Mouse (Mus musculus) G1E (cell line): Measurements from ENCODE around the gene Copz1. TPM values are rescaled to one million over a fixed set of nuclear protein-coding genes. Genes with fewer than 3 reads are reported as not detected.
A peak's percentile ranks its signal among the peaks of the same experiment; 100 is the strongest.

Source experiments
- ATAC-seq: 2 replicates; pipeline ENCODE4 v1.8.0; 2016; ENCODE audit warnings: mild to moderate bottlenecking; ENCODE audit not compliant: insufficient number of reproducible peaks, poor library complexity, low FRiP score, severe bottlenecking; ENCODE audit errors: extremely low read depth
- DNase-seq: peaks from one replicate; pipeline ENCODE4 v3.0.0; 2012; ENCODE audit warnings: low spot score
- H3K27me3 ChIP-seq: 2 replicates; pipeline ENCODE4 v1.6.1; 2012; ENCODE audit warnings: mild to moderate bottlenecking, low read length, inconsistent platforms; ENCODE audit not compliant: insufficient read depth
- H3K36me3 ChIP-seq: replicated peaks from 2 replicates; pipeline ENCODE3; 2012; ENCODE audit warnings: mild to moderate bottlenecking, inconsistent platforms
- H3K4me1 ChIP-seq: 2 replicates; pipeline ENCODE4 v1.6.1; 2012; ENCODE audit warnings: low read depth, low read length, inconsistent platforms, mixed read lengths; ENCODE audit not compliant: insufficient read depth
- H3K4me3 ChIP-seq: 2 replicates; pipeline ENCODE4 v1.5.1; 2012; ENCODE audit warnings: low read depth, mild to moderate bottlenecking, inconsistent platforms, low read length, moderate library complexity, mixed read lengths
- H3K9me3 ChIP-seq: replicated peaks from 2 replicates; pipeline ENCODE4 v1.6.1; 2012; ENCODE audit warnings: inconsistent platforms
- CTCF ChIP-seq: IDR thresholded peaks from 2 replicates; pipeline ENCODE4 v1.5.1; 2012; ENCODE audit warnings: low read depth, low read length, inconsistent platforms, mixed read lengths
- GATA1 ChIP-seq: IDR thresholded peaks from 2 replicates; pipeline ENCODE4 v1.6.1; 2012; ENCODE audit warnings: borderline replicate concordance, low read length, inconsistent platforms, mixed read lengths
- GATA2 ChIP-seq: IDR thresholded peaks from 2 replicates; pipeline ENCODE4 v1.6.1; 2012; ENCODE audit warnings: low read depth, low read length, inconsistent platforms, borderline replicate concordance
- POLR2AphosphoS5 ChIP-seq: IDR thresholded peaks from 2 replicates; pipeline ENCODE4 v1.6.1; 2012; ENCODE audit warnings: low read depth, low read length, inconsistent platforms; ENCODE audit not compliant: insufficient replicate concordance
- TAL1 ChIP-seq: conservative IDR thresholded peaks from 2 replicates; pipeline ENCODE4 v1.6.1; 2012; ENCODE audit warnings: low read depth, low read length, inconsistent platforms, mixed read lengths
- polyA plus RNA-seq: library from polyadenylated mRNA; stranded (reverse); fragments of >175 nt; gene quantifications from 2 replicates; pipeline ENCODE4 v1.2.3, GENCODE M21; 2012
- total RNA-seq, 2 experiments: library from RNA; stranded (forward) in 1 of 2; stranded (reverse) in 1 of 2; fragments of 200-1000 nt in 1 of 2; fragments of >200 nt in 1 of 2; fragmentation: Nextera tagmentation in 1 of 2; gene quantifications; 2 replicates each; pipeline ENCODE4 v1.2.3; 2014 to 2017

Gene Copz1
- total and polyA plus RNA-seq, 3 experiments = 97.2 to 494 (median 182) TPM

DNA sequence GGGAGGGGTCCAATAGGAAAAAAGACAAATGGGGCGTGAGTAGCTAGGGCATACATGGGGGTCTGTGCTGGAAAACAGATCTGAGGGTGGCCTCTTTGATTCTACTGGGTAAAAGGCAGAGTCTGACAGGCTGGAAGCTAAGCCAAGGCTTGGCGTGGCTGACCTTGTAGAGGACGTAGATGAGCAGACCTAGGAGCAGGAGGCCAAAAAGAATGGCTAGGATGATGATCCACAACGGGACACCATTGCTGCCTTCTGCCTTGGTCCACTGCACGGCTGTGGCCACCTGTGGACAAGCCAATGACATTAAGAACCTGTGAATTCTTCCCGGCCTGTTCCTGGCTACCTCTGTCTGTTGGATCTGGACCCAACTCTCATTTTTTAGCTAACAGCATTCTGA lies 73.3 kb downstream of the Copz1 start:
- Histone ChIP-seq H3K4me3 (no peak overlapping the region), H3K36me3 (peaks cover 86% of the 10 kb centered on the region), H3K9me3 (no peaks in the 10 kb centered on the region), H3K4me1 (peaks cover 41% of the 10 kb centered on the region), H3K27me3 (peaks cover 35% of the 10 kb centered on the region)
- DNase-seq (no peak), ATAC-seq (no peak)
- TF ChIP-seq POLR2AphosphoS5 = no peak
- no peak for TF ChIP-seq GATA1
- no peak for TF ChIP-seq TAL1
- TF ChIP-seq CTCF = no peak
- TF ChIP-seq GATA2 = no peak

GRCm38 (mm10) chr15:103347275-103347684 lies 74.8 kb downstream of the Copz1 start:
- peaks cover 96% of the 10 kb centered on the region for H3K36me3 ChIP-seq

More at GRCm38 (mm10) chr15:103347275-103347684, 74.8 kb downstream of the Copz1 start:
- Histone ChIP-seq H3K4me3 (no peak overlapping the region), H3K9me3 (no peaks in the 10 kb centered on the region), H3K4me1 (peaks cover 26% of the 10 kb centered on the region), H3K27me3 (peaks cover 43% of the 10 kb centered on the region)
- ATAC-seq (0 out of 2 replicates have a peak, but pooled peaks have one; percentile 55), DNase-seq (peak; percentile 79)
- TF ChIP-seq TAL1 (no peak), POLR2AphosphoS5 (no peak), GATA1 (no peak), GATA2 (no peak), CTCF (no peak)

Other genes starting within 250 kb of the Copz1 start
- gene Smug1, start 105.6 kb upstream of the Copz1 start, total RNA-seq (2014; fragmentation: Nextera tagmentation) = 7.8 and 10.6 TPM in 2 replicates
- gene Smug1, start 105.6 kb upstream of the Copz1 start, total RNA-seq (2017) = 9.0 and 11.3 TPM in 2 replicates
- gene Smug1, start 105.6 kb upstream of the Copz1 start, polyA plus RNA-seq = 3.6 and 5.0 TPM in 2 replicates
- 261 and 300 TPM in 2 replicates for gene Cbx5, start 32.9 kb upstream of the Copz1 start, total RNA-seq (2014; fragmentation: Nextera tagmentation)
- 215 and 278 TPM in 2 replicates for gene Cbx5, start 32.9 kb upstream of the Copz1 start, total RNA-seq (2017)
- gene Cbx5, start 32.9 kb upstream of the Copz1 start, polyA plus RNA-seq = 7.0 and 9.5 TPM in 2 replicates
- 379 and 391 TPM in 2 replicates for gene Hnrnpa1, start 32.3 kb upstream of the Copz1 start, total RNA-seq (2014; fragmentation: Nextera tagmentation)
- 797 and 984 TPM in 2 replicates for gene Hnrnpa1, start 32.3 kb upstream of the Copz1 start, total RNA-seq (2017)
- 143 and 212 TPM in 2 replicates for gene Hnrnpa1, start 32.3 kb upstream of the Copz1 start, polyA plus RNA-seq
- 254 and 313 TPM in 2 replicates for gene Nfe2, start 14.3 kb upstream of the Copz1 start, total RNA-seq (2014; fragmentation: Nextera tagmentation)
- gene Nfe2, start 14.3 kb upstream of the Copz1 start, total RNA-seq (2017) = 177 TPM in 2 replicates
- gene Nfe2, start 14.3 kb upstream of the Copz1 start, polyA plus RNA-seq = 151 and 155 TPM in 2 replicates
- not detected in 2 replicates for gene Gpr84, start 37.9 kb downstream of the Copz1 start, total RNA-seq (2014; fragmentation: Nextera tagmentation)
- gene Gpr84, start 37.9 kb downstream of the Copz1 start, total RNA-seq (2017) = not detected in 2 replicates
- gene Gpr84, start 37.9 kb downstream of the Copz1 start, polyA plus RNA-seq = not detected in 2 replicates
- 74.3 and 92.9 TPM in 2 replicates for gene Zfp385a, start 67.4 kb downstream of the Copz1 start, total RNA-seq (2014; fragmentation: Nextera tagmentation)
- 2.0 TPM in 2 replicates for gene Zfp385a, start 67.4 kb downstream of the Copz1 start, total RNA-seq (2017)
- 483 and 546 TPM in 2 replicates for gene Zfp385a, start 67.4 kb downstream of the Copz1 start, polyA plus RNA-seq
- not detected in 2 replicates for gene Itga5, start 94.0 kb downstream of the Copz1 start, total RNA-seq (2014; fragmentation: Nextera tagmentation)
- 0.11 and 0.17 TPM in 2 replicates for gene Itga5, start 94.0 kb downstream of the Copz1 start, total RNA-seq (2017)
- 0.62 and 0.75 TPM in 2 replicates for gene Itga5, start 94.0 kb downstream of the Copz1 start, polyA plus RNA-seq
- gene Gtsf1, start 157.8 kb downstream of the Copz1 start, total RNA-seq (2014; fragmentation: Nextera tagmentation) = not detected in 2 replicates
- not detected in 2 replicates for gene Gtsf1, start 157.8 kb downstream of the Copz1 start, total RNA-seq (2017)
- not detected in 2 replicates for gene Gtsf1, start 157.8 kb downstream of the Copz1 start, polyA plus RNA-seq
- not detected in 2 replicates for gene Gtsf2, start 175.8 kb downstream of the Copz1 start, total RNA-seq (2014; fragmentation: Nextera tagmentation)
- not detected in 2 replicates for gene Gtsf2, start 175.8 kb downstream of the Copz1 start, total RNA-seq (2017)
- gene Gtsf2, start 175.8 kb downstream of the Copz1 start, polyA plus RNA-seq = not detected in 2 replicates
- gene Nckap1l, start 181.1 kb downstream of the Copz1 start, total RNA-seq (2014; fragmentation: Nextera tagmentation) = 11.6 and 12.6 TPM in 2 replicates
- gene Nckap1l, start 181.1 kb downstream of the Copz1 start, total RNA-seq (2017) = 21.1 and 21.5 TPM in 2 replicates
- 1.8 and 3.9 TPM in 2 replicates for gene Nckap1l, start 181.1 kb downstream of the Copz1 start, polyA plus RNA-seq
- 2.6 and 3.1 TPM in 2 replicates for gene Pde1b, start 230.3 kb downstream of the Copz1 start, total RNA-seq (2014; fragmentation: Nextera tagmentation)
- gene Pde1b, start 230.3 kb downstream of the Copz1 start, total RNA-seq (2017) = 1.5 and 1.9 TPM in 2 replicates
- 0.92 and 1.3 TPM in 2 replicates for gene Pde1b, start 230.3 kb downstream of the Copz1 start, polyA plus RNA-seq